Mouse (Mus musculus) kidney, embryonic 14.5 days (tissue): ENCODE data around the gene Srms. TPM values are rescaled to one million over a fixed set of nuclear protein-coding genes. Genes with fewer than 3 reads are reported as not detected.

Source experiments
- ATAC-seq: fragments of 200-750 bp; cut with Nextera tagmentation; 2 replicates; pipeline ENCODE4 v1.8.0; 2017; ENCODE audit warnings: moderate number of reproducible peaks, mild to moderate bottlenecking, moderate TSS enrichment, moderate library complexity; ENCODE audit not compliant: low FRiP score, low TSS enrichment
- H3K27ac ChIP-seq: fragments of 300-500 bp; sonication (generic); 2 replicates; pipeline ENCODE4 v1.5.1; 2014; ENCODE audit warnings: low read depth, mild to moderate bottlenecking, low read length, moderate library complexity, mixed read lengths
- H3K27me3 ChIP-seq: fragments of 300-500 bp; sonication (generic); 2 replicates; pipeline ENCODE4 v1.6.1; 2014; ENCODE audit warnings: mild to moderate bottlenecking, low read length; ENCODE audit not compliant: control insufficient read depth, insufficient read depth
- H3K36me3 ChIP-seq: fragments of 300-500 bp; sonication (generic); 2 replicates; pipeline ENCODE4 v1.6.1; 2014; ENCODE audit warnings: low read length, mixed read lengths; ENCODE audit not compliant: control insufficient read depth, insufficient read depth
- H3K4me1 ChIP-seq: fragments of 300-500 bp; sonication (generic); 2 replicates; pipeline ENCODE4 v1.6.1; 2014; ENCODE audit warnings: low read length, mixed read lengths; ENCODE audit not compliant: control insufficient read depth, insufficient read depth
- H3K4me2 ChIP-seq: fragments of 300-500 bp; sonication (generic); replicated peaks from 2 replicates; pipeline ENCODE4 v1.6.1; 2014; ENCODE audit warnings: low read depth, mild to moderate bottlenecking, low read length
- H3K4me3 ChIP-seq: fragments of 300-500 bp; sonication (generic); 2 replicates; pipeline ENCODE4 v1.5.1; 2014; ENCODE audit warnings: mild to moderate bottlenecking, low read length
- H3K9ac ChIP-seq: fragments of 300-500 bp; sonication (generic); 2 replicates; pipeline ENCODE4 v1.6.1; 2014; ENCODE audit warnings: low read depth, mild to moderate bottlenecking, low read length, moderate library complexity
- H3K9me3 ChIP-seq: fragments of 300-500 bp; sonication (generic); 2 replicates; pipeline ENCODE4 v1.6.1; 2016; ENCODE audit warnings: low read length; ENCODE audit not compliant: control insufficient read depth
- WGBS: fragments of 180-500 bp; shearing (Covaris S2); extraction: QIAGEN DNeasy Blood & Tissue Kit; methylation state at CpG from one replicate; pipeline ENCODE4 v1.1.7; 2014; 5-methylcytosine and 5-hydroxymethylcytosine counted together
- polyA plus RNA-seq: library from polyadenylated mRNA; unstranded; fragments of >200 nt; fragmentation: Nextera tagmentation; extraction: Ambion mirVana; gene quantifications from 2 replicates; pipeline ENCODE4 v1.2.1, GENCODE M21; 2014

Srms gene
- polyA plus RNA-seq, 1 experiment from 2014 or later, result 0.24 TPM

GRCm38 (mm10) chr2:181189321-181189720, 23.7 kb downstream of the Srms start:
- 71% methylated on average over 1 of the region's 1 CpGs for WGBS
- H3K4me3 ChIP-seq, result no peak overlapping the region
- H3K4me1 ChIP-seq, result peaks cover 6% of the 10 kb centered on the region; the same call in 1 of the 2 replicates
- no peaks in the 10 kb centered on the region for H3K27me3 ChIP-seq
- H3K36me3 ChIP-seq, result peaks cover 13% of the 10 kb centered on the region; the same call in 1 of the 2 replicates
- H3K4me2 ChIP-seq, result no peak overlapping the region
- no peak for ATAC-seq
- no peak overlapping the region for H3K27ac ChIP-seq
- no peaks in the 10 kb centered on the region for H3K9me3 ChIP-seq
- H3K9ac ChIP-seq, result no peak overlapping the region

GRCm38 (mm10) chr2:181188681-181189080, 24.3 kb downstream of the Srms start:
- no peak for ATAC-seq
- Histone ChIP-seq H3K4me2 (peak overlapping the region; percentile 97), H3K9me3 (no peaks in the 10 kb centered on the region), H3K27ac (0 out of 2 replicates have a peak overlapping the region, but pooled peaks have one; percentile 52), H3K27me3 (no peaks in the 10 kb centered on the region), H3K36me3 (peaks cover 13% of the 10 kb centered on the region; the same call in 1 of the 2 replicates), H3K9ac (0 out of 2 replicates have a peak overlapping the region, but pooled peaks have one; percentile 23), H3K4me1 (peaks cover 6% of the 10 kb centered on the region; the same call in 1 of the 2 replicates), H3K4me3 (peak overlapping the region; percentile 78; the same call in 1 of the 2 replicates)
- WGBS, result 60% methylated on average over 2 of the region's 2 CpGs

- Histone ChIP-seq H3K4me3 (peak within 1 kb of the TSS; percentile 78), H3K27ac (peak within 1 kb of the TSS; percentile 91), H3K9me3 (no peaks in the 10 kb centered on the region), H3K9ac (peak within 1 kb of the TSS; percentile 87), H3K4me1 (peaks cover 6% of the 10 kb centered on the region; the same call in 1 of the 2 replicates), H3K27me3 (no peaks in the 10 kb centered on the region), H3K36me3 (peaks cover 13% of the 10 kb centered on the region; the same call in 1 of the 2 replicates), H3K4me2 (peak within 1 kb of the TSS; percentile 97)
- WGBS, result 0% methylated on average over 64 of the region's 64 CpGs
- ATAC-seq, result peak; percentile 96
These were observed 25.6 kb downstream of the Srms start, which contains the start of gene Ppdpf for GRCm38 (mm10) chr2:181187121-181188000. Gene Ppdpf (plus strand): TSS chr2:181187247.

DNA sequence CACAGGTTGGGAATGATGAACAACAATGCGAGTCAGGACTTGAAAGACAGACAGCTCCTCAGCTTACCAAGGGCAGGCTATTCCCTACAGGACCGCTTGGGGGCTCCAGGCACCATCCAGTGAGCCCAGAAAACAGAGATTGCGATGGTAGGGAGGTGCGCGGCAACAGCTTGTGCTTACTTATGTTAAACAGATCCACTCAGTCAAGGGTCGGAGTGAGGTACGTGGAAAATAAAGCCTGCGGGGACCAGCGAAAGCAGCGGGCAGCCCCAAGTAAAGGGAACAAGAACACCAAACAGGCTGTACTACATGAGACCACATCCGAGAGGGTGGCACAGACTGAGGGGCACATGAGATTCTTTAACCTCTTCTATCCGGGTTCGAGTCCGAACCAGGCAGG, 26.4 kb downstream of the Srms start:
- Histone ChIP-seq H3K4me1 (peaks cover 6% of the 10 kb centered on the region; the same call in 1 of the 2 replicates), H3K9me3 (no peaks in the 10 kb centered on the region), H3K9ac (peak overlapping the region; percentile 87; the same call in 1 of the 2 replicates), H3K4me2 (peak overlapping the region; percentile 97), H3K36me3 (peaks cover 13% of the 10 kb centered on the region; the same call in 1 of the 2 replicates), H3K27me3 (no peaks in the 10 kb centered on the region), H3K4me3 (peak overlapping the region; percentile 78), H3K27ac (peak overlapping the region; percentile 91; the same call in 1 of the 2 replicates)
- WGBS, result under 1% methylated on average over 14 of the region's 14 CpGs
- ATAC-seq, result peak; percentile 70

DNA sequence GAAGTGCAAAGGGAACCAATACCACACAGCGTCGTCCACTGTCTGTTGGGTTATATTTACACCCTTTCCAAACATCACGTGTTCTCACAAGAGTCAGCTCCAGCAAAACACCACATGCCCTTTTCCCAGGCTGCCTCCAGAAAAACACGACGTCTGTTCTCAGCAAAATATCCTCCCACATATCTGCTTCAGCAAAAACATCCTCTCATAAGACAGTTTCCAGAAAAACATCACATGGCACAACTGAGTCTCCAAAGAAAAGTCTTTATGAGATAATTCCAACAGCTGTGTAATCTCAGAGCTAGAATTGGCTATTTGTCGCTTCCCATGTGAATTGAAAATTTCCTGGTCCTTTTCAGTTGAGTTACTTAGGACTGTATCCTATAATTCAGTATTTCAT, 32.1 kb downstream of the Srms start:
- Histone ChIP-seq H3K4me1 (no peaks in the 10 kb centered on the region), H3K27ac (no peak overlapping the region), H3K9ac (no peak overlapping the region), H3K4me3 (no peak overlapping the region), H3K27me3 (no peaks in the 10 kb centered on the region), H3K9me3 (no peaks in the 10 kb centered on the region), H3K4me2 (no peak overlapping the region), H3K36me3 (no peaks in the 10 kb centered on the region)
- WGBS, result 73% methylated on average over 6 of the region's 6 CpGs
- ATAC-seq, result no peak

DNA sequence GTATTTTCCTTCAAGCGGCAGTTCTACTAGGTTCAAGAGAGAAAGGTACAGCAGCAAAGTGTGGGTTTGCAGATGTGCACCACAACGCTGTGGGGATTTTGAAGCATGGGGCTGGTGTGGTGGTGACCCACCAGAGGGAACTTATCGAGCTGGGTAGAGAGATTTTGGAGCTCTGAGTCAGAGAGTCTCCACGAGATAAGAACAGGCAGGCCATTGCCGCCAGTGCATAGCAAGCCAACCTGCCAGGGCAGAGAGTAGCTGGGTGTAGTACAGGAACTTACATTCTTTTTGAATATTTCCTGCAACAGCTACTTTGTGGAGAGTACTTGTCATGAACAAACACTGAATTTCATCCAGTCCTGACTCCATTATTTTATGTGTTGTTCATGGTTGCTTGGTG, 34.5 kb downstream of the Srms start:
- Histone ChIP-seq H3K9me3 (no peaks in the 10 kb centered on the region), H3K4me1 (no peaks in the 10 kb centered on the region), H3K4me2 (no peak overlapping the region), H3K36me3 (no peaks in the 10 kb centered on the region), H3K4me3 (no peak overlapping the region), H3K27ac (no peak overlapping the region), H3K9ac (no peak overlapping the region), H3K27me3 (no peaks in the 10 kb centered on the region)
- WGBS, result 86% methylated on average over 5 of the region's 5 CpGs
- no peak for ATAC-seq

DNA sequence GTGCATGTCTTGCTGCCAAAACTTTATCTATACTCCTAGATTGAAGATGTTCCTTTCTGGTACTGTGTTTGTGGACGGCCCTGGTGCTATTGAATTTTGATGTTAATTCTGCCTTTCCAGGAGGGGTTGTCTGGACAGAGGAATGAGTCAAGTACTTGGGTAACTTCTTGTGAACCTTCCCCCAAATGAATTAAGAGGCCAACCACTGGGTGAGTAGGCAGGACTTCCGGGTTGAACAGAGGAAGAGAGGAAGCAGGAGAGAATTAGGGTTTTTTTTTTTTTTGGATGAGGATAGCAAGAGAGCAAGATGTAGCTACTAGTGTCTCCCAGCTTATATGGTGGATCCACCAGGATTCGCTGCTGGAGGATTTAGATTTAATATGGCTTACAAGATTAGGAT, 35.0 kb downstream of the Srms start:
- no peaks in the 10 kb centered on the region for H3K4me1 ChIP-seq
- no peak overlapping the region for H3K9ac ChIP-seq
- no peak for ATAC-seq

GRCm38 (mm10) chr2:181174646-181175045, 38.3 kb downstream of the Srms start:
- no peak for ATAC-seq
- Histone ChIP-seq H3K4me1 (no peaks in the 10 kb centered on the region), H3K4me2 (no peak overlapping the region), H3K9me3 (no peaks in the 10 kb centered on the region), H3K4me3 (no peak overlapping the region), H3K27me3 (no peaks in the 10 kb centered on the region), H3K9ac (no peak overlapping the region), H3K27ac (no peak overlapping the region), H3K36me3 (no peaks in the 10 kb centered on the region)
- 85% methylated on average over 3 of the region's 3 CpGs for WGBS

More for the DNA sequence above, 35.0 kb downstream of the Srms start:
- WGBS, result 76% methylated on average over 3 of the region's 3 CpGs
- no peak overlapping the region for H3K4me2 ChIP-seq
- H3K27ac ChIP-seq, result no peak overlapping the region
- H3K9me3 ChIP-seq, result no peaks in the 10 kb centered on the region
- H3K27me3 ChIP-seq, result no peaks in the 10 kb centered on the region
- no peak overlapping the region for H3K4me3 ChIP-seq
- no peaks in the 10 kb centered on the region for H3K36me3 ChIP-seq

- no peak overlapping the region for H3K9ac ChIP-seq
- H3K4me1 ChIP-seq, result no peaks in the 10 kb centered on the region
- H3K27me3 ChIP-seq, result peaks cover 2% of the 10 kb centered on the region; the same call in 1 of the 2 replicates
- H3K9me3 ChIP-seq, result no peaks in the 10 kb centered on the region
- H3K4me2 ChIP-seq, result no peak overlapping the region
- 88% methylated on average over 5 of the region's 5 CpGs for WGBS
- no peak overlapping the region for H3K4me3 ChIP-seq
- no peak for ATAC-seq
- H3K27ac ChIP-seq, result no peak overlapping the region
- no peaks in the 10 kb centered on the region for H3K36me3 ChIP-seq
These were observed 46.5 kb downstream of the Srms start for GRCm38 (mm10) chr2:181166469-181166868.
